Mouse (Mus musculus) thymus, postnatal 25 days (tissue): ENCODE measurements at regions not wholly inside any gene's neighbourhood (a gene's known extent, or its start where the extent isn't known, plus 50 kb on each side); places are given as distances from the start of the nearest gene placed in this dataset.
A peak's percentile ranks its signal among the peaks of the same experiment; 100 is the strongest.

Experiments
- DNase-seq: peaks from one replicate; pipeline ENCODE4 v3.0.0; 2022

DNA sequence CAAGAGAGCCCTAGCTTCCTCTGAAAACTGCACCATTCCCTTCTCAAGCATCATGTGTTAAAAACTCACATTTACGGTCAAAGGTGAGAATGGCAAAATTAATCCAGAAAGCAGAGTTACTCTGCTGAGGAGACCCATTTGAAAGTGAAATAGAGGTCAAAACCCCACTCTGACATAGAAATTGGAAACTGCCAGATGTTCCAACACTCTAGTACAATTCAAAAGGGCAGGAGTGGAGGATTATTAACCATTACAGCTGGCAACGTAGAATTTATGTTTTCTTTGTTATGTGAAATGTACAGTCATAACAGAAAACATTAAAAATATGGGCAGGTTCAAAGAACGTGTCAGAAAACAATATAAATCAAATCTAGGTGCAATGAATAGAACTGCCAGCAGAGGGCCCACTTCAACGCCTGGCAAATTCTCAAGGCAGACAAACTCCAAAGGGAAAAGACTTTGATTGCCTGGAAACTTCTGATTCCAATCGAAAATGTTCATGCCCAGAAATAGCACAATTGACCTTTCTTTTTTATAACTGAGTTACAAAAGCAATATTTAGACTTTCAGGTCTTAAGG, 54.2 kb upstream of the Rfpl4b start:
- peak; percentile 34 for DNase-seq

DNA sequence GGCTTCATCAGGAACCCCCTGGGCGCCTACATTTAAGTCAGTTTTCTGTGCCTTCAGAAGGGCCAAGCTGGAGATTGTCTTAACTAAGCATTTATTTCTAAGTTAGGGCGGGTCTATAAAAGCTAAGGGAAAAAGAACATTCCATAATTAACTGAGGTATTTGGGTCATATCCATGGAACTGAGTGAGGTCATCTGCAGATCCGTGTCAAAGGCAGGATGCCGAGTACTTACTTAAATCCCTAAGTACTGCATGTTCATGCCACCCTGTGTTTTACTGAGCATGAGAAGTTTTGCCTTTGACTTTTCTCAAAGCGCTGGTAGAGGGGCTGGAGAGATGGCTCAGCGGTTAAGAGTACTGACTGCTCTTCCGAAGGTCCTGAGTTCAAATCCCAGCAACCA, 57.7 kb upstream of the Rfpl4b start:
- DNase-seq, result no peak

DNA sequence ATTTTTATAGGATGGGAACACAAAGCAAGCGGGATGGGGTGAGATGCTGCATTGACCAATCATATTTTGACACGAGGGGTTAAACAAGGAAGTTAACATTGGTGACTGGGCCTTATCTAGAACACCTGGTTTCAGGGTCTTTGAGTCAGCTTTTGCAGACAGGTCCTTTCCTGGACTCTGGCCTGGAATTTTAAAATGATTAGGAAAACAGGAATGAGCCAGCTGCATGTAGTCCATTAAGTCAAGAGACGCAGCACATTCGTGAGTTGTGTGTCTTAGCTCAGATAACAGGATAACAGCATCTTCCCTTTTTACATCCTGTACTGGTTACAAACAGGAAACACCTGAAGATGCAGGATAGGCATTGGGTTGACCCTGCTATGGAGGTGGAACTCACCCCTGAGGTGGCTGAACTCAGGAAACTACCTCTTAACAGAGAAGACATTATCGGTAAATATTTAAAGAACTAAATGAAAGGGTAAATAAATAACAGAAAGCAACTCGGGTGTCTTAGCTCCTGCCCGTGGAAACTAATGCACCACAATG, 59.1 kb upstream of the Rfpl4b start:
- peak; percentile 37 for DNase-seq

DNA sequence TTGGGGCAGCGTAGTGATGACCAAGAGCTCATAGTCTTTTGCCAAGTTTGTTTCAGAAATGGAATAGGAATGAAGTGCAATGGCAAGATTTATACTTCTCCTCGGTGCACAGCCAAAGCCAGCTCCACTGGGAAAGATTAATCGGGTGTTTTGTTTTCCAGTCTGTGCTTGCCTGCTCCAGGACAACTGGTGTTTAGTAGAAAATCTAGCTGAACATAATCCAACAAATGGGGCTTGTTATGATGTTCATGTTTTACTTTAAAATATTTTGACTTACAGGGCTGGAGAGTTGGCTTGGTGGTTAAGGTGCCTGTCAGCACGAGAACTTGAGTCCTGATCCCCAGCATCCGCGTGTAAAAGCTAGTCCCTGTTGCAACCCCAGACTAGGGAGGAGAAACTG, 60.6 kb upstream of the Rfpl4b start:
- no peak for DNase-seq

DNA sequence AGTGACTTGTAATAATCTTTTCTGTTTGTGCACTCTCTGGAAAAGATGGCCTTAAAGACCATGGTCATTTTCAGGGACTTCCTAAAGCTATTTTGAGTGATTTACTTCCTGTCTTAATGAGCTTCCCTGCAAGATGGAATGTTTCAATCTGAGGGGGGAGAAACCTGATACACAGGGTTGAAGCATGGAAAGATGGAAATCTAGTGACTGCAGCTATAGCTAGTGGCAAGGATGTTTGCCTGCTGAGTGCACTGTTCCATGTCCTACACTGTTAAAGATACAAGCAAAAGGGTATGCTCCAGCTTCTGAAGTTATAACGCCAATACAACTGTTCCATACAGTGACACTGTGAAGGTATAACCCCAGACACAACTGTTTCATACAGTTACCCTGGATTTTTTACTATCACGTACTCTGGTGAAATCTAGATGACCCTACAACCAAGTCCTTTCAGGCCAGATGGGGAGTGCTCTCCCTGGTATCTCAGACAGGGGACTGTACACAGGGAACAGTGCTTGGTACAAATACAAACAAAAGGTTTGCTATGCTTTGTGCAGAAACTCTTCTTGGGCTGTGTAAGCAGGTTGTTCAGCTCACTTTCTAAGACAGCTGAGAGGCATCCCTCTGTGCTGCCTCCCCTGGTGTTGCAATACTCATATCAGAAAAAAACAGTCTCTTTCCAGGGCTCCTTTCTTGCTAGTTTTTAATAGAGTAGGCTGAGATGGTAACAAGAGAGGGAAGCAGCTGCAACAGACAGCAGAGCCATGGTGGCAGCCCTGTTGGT, 62.4 kb upstream of the Rfpl4b start:
- no peak for DNase-seq

DNA sequence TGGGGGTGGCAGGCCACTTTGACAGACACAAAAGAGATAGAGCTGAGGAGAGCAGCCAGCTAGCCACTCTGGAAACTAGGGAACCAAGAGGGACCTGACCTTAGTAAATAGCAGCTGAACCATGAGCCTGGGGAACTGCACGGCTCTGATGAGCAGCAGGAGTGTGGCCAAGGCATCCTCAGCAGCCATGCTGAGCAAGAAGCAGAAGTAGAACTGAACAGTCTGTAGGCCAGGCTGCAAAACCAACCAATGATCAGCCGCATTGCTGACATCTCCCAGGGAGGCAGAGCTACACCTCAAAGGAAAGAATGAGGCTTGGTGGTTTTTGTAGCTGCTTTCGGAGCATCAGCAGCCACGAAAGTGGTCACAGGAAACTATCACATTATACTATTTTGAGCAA, 63.1 kb upstream of the Rfpl4b start:
- peak; percentile 51 for DNase-seq

DNA sequence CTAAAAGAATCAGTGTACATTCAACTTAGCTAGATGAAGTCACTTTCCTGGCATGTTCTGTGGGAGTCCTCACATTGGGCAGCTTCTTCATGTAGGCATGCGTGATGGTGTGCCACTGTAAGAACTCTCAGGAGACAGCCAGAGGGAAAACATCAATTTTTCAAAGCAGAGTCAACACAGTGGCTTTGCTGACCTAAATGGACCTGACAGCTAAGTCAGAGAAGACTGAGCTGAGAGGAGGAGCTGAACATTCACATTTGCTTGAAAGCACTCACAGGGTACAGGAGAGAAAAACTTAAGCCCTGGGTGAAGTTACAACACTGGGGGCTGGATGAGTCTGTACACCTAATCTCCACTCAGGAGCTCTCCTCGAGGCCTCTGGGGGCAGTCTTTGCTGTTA, 64.9 kb upstream of the Rfpl4b start:
- no peak for DNase-seq

DNA sequence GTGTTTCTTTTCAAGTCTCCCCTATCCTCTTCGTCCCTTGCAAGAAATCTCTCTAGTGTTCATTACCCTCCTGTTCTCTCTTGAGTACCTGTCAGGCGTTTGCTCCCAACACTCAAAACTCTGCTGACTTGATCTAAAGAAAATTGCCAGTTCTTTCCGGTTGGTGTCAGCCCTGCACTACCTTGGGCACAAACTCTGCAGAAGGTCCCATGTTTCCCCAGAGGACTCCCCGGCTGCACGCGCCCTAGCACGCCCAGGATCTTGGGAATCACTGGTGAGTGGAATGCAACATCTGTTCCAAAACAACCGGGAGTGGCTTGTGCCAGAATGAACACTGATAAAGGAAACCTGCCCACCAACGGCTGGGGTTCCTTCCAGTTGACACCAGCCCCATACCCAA, 66.3 kb upstream of the Rfpl4b start:
- DNase-seq, result no peak

DNA sequence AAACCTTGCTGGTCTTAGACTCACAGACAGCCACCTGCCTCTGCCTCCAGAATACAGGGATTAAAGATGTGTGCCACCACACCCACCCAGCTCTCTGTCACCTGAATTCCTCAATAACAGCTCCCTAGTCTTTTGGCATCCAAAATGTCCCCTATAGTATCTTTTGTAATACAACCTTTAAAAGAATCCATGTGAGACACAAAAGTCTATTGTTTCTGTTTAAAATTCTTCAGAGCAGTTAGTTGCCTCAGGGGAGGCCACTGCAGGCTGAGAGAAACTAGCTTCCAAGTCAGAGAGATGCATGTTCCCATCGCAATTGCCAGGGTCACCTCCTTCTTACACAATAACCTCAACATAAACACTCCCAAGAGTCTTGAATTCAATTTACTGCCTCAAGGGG, 70.6 kb upstream of the Lama4 start:
- no peak for DNase-seq

DNA sequence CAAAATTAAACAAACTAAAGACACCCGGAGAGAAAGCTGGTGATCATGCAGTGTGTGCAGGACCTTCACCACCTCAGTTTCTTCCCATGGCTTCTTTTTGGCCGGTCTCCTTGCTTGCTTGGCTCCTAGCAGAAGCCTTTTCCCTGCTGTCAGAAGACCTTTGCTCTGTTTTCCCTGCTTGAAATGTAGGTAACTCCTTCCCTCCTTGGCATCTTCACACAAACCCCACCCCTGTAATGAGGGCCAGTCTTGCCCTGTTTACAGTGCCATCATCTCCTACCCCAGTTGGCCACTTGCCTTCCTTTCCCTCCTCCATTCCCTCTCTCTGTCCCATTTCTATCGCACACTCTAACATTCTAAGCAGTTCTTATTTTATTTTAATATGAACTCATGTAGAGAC, 69.7 kb upstream of the Lama4 start:
- DNase-seq, result no peak

DNA sequence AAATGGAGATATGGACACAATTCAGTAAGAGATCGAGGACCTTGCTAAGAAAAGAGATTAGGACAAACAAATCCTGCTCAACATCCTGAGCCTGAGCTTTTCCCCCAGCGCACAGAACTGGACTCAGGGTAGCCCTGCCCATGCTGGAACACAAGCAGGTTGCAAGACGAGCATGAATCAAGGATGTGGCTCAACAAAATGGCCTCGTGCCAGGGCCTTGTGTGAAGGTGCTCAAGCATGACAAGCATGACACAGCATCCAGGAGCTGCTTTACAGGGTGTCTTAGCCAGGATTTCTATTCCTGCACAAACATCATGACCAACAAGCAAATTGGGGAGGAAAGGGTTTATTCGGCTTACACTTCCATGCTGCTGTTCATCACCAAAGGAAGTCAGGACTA, 67.7 kb upstream of the Lama4 start:
- no peak for DNase-seq

DNA sequence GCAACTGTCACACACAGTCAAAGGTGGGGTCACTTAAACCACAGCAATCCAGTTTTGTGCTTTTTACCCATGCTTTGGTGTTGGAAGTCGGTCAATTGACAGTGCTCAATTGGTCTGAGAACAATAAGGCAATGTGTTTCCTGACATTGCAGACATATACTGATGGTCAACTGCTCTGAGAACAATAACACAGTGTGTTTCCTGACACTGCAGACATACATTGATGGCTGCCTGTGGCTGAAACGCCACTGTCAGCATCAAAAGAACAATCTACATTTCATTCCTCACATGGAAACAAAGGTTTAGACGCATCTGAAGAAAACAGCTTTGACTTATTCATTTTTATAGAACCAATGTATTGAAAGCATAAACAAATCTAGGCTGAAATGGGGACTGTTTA, 59.2 kb upstream of the Lama4 start:
- DNase-seq, result no peak

DNA sequence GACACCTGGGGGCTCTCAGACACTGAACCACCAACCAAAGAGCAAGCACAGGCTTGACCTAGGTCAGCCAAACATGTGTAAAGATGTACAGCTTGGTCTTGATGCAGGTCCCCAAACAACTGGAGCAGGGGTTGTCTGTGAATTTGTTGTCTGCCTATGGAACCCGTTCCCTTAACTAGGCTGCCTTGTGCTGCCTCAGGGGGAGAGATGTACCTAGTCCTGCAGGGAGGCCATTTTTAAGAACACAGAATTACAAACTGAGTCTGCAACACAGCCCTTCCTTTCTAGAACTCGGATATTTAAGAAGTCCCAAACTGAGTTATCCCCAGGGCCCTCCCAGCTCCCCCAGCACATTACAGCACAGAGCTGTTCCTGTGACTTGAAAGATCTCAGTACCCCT, 57.5 kb upstream of the Lama4 start:
- no peak for DNase-seq

DNA sequence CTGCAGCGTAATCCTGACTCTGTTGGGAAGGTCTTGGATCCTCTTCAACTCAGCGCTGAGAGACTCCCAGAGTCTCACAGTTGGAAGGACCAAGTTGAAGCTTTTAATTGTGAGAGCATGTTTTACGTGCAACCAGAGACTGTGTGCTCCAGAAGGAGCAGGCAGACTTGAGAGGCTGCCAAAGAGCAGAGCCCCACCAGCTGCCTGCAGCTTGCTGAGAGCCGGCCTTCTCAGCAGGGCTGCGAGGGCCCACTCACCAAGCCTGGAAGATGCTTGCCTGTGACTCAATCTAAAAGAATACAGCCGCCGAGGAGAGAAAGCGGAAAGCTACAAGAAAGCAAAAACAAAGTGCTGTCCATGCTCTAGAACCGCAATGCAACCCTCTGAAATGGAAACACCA, 57.0 kb upstream of the Lama4 start:
- no peak for DNase-seq

DNA sequence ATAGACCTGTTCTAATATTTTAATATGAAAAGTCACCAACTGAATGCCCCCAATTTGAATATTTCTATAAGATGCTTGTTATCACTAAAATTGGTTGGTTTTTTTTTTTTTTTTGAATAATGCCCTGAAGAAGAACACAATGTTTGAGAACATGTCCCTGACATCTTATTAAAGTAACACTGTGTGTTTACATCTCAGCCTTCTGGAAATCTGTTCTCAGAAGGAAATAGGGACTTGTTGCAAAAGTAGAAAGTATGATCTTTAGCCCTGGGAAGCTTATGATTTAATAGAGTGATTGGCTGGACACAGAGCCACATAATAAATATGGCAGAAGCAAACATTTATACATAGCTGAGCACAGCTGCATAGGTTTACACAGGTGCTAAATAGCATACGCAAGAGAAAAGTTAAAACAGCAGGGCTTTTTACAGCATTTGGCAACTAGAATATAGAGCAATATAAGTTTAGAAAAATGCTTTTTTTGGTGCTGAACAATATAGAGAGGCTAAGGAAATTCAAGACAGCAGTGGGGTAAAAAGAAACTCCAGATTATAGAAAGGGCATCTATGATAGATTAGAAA, 56.1 kb upstream of the Lama4 start:
- DNase-seq, result no peak

DNA sequence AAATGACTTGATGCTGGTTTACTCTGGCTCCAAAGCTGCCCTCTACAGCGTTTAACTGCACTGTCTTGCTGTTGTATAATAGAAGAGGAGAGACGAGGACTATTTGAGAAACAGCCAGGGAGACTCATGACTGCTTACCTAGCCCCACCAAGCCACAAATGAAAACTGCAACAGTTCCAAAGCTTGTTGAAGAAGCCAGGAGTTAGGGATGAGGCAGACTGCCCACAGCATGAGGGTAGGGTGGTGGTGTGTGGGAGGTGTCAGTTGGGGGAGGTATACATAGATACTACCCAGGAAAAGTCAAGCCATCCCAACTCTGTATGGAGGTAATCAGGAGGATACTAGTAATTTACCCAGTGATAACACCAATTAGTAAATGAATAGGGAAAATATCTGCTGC, 55.5 kb upstream of the Lama4 start:
- DNase-seq, result no peak

DNA sequence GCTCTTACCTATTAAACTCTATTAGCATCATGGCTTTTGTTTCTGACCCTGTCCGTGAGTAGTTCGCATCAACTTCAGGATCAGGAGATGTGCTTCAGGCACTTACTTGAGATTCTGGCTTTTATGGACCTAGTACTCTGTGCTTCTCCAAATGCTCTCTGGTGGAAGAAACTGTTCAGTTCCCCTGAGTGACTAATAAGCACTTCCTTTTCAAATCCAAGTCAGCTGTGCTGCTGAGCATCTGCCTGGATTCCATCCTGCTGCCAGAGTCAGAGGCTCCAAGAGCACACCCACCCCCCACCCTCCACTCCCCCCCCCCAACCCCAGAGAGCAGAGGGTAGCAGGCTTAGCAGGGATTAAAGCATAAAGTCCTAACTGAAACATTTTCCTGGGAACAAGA, 52.3 kb upstream of the Lama4 start:
- no peak for DNase-seq
